Comparison of ENCODE assay signal across 11 mouse cellular contexts in the genomic region with DNA sequence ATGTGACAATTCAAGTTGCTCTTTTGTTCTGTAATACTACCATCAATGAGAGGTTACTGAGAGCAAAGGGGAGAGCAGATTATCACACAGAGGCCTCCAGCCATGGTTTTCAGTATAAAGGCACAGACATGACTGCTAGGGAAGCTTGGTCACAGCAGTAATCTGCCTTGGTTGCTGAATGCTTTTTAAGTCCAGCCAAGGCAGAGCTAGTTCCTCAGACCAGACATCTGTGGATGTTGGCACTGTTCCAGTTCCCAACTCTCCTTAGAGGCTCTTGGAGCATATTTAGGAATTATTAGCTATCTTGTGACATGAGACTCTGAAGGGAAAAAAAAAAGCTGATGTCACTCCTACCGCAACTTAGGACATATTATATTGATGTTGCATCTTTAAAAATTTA.
DNase-seq lines count a peak whose midpoint lies in the region; ATAC-seq and TF ChIP-seq lines count a peak whose summit lies in the region.
"Had no signal": no experiment of that assay in that cellular context is flagged by ENCODE, and none has a peak within 500 bp of the region (broad histone marks: within the 10 kb centered on the region; RNA-seq: fewer than 3 reads in every experiment).

No protein-coding gene starts in this region.

- no peak overlapping the region for H3K9ac ChIP-seq in heart, embryonic 11.5 days (ENCODE audit: low read depth, low read length)
- H3K9ac ChIP-seq in lung, embryonic 14.5 days, result no peak overlapping the region
- H3K9ac ChIP-seq: liver, postnatal 0 days had no signal

- H3K27me3 ChIP-seq in heart, embryonic 11.5 days (ENCODE audit: control insufficient read depth, insufficient read depth, low read length), result no peaks in the 10 kb centered on the region
- H3K27me3 ChIP-seq in lung, embryonic 14.5 days (ENCODE audit: insufficient read depth, low read length), result no peaks in the 10 kb centered on the region

- intact Hi-C loops in heart, postnatal 14 days (cut with DNase I), result no loop called here

- H3K9me3 ChIP-seq in heart, embryonic 11.5 days (replicated peaks; ENCODE audit: control insufficient read depth, low read length), result no peaks in the 10 kb centered on the region
- H3K9me3 ChIP-seq in lung, embryonic 14.5 days (ENCODE audit: low read depth, low read length), result no peaks in the 10 kb centered on the region

- TF ChIP-seq POLR2A in lung, adult 2 months (IDR thresholded peaks at IDR 0.05; ENCODE audit: borderline replicate concordance, extremely low read depth, low read depth, low read length), result no peak

- WGBS in heart, embryonic 11.5 days (ENCODE audit: insufficient replicate concordance), result 65% methylated on average over 1 of the region's 1 CpGs
- WGBS in lung, embryonic 14.5 days, result 32% methylated on average over 1 of the region's 1 CpGs
- WGBS in lung, adult 2 months, result 58% methylated on average over 1 of the region's 1 CpGs

- no peak overlapping the region for H3K4me3 ChIP-seq in heart, embryonic 11.5 days (ENCODE audit: low read depth, low read length)
- H3K4me3 ChIP-seq in lung, embryonic 14.5 days (ENCODE audit: low read depth, low read length), result no peak overlapping the region
- no peak overlapping the region for H3K4me3 ChIP-seq in lung, adult 2 months (replicated peaks; ENCODE audit: extremely low read depth, low read depth, low read length)

- peak; percentile 55 to 65 for DNase-seq in cerebellum, postnatal 14 days
- DNase-seq in cerebellum, adult 11-12 months, result no peak
- peak; percentile 16 to 31 for DNase-seq in heart, postnatal 14 days
- DNase-seq in lung, embryonic 14.5 days, result peak; percentile 92
- no peak for DNase-seq in lung, adult 2 months
- DNase-seq in lung, postnatal 10 days, result peak; percentile 22
- DNase-seq in spleen, postnatal 4 days (ENCODE audit: low spot score in 2 of 2), result no peak
- DNase-seq: adrenal gland, adult 2 months; liver, postnatal 0 days; thymus, adult 2 months had no signal

- H3K27ac ChIP-seq in heart, embryonic 11.5 days (ENCODE audit: low read depth, low read length), result no peak overlapping the region
- no peak overlapping the region for H3K27ac ChIP-seq in lung, embryonic 14.5 days (ENCODE audit: low read depth)

- H3K4me2 ChIP-seq in heart, embryonic 11.5 days, result no peak overlapping the region
- H3K4me2 ChIP-seq in lung, embryonic 14.5 days, result no peak overlapping the region

- no peaks in the 10 kb centered on the region for H3K36me3 ChIP-seq in heart, embryonic 11.5 days (ENCODE audit: control insufficient read depth, insufficient read depth, low read length)
- no peaks in the 10 kb centered on the region for H3K36me3 ChIP-seq in lung, embryonic 14.5 days (ENCODE audit: insufficient read depth)

- ATAC-seq in heart, embryonic 11.5 days (replicated peaks; ENCODE audit: insufficient number of reproducible peaks, low FRiP score, low TSS enrichment), result no peak
- peak; percentile 77; the same call in 1 of the 2 replicates for ATAC-seq in lung, embryonic 14.5 days (ENCODE audit: insufficient read depth)
- ATAC-seq: liver, postnatal 0 days had no signal

- no peak for TF ChIP-seq CTCF in lung, embryonic 14.5 days (IDR thresholded peaks at IDR 0.05; ENCODE audit: low read depth)
- TF ChIP-seq CTCF in lung, adult 2 months (IDR thresholded peaks at IDR 0.05; ENCODE audit: insufficient read depth, low read length), result no peak

- no peaks in the 10 kb centered on the region for H3K4me1 ChIP-seq in heart, embryonic 11.5 days (ENCODE audit: control insufficient read depth, insufficient read depth, low read length)
- H3K4me1 ChIP-seq in lung, embryonic 14.5 days (ENCODE audit: insufficient read depth), result no peaks in the 10 kb centered on the region
- no peaks in the 10 kb centered on the region for H3K4me1 ChIP-seq in lung, adult 2 months (ENCODE audit: control insufficient read depth, insufficient read depth, low read length)

Comparison
In these comparisons a context has a peak if more than half of its experiments do, and no peak if none do; other contexts are left out.
1. DNase-seq: peak in cerebellum, postnatal 14 days (2 of 2), heart, postnatal 14 days (2 of 2), lung, embryonic 14.5 days (single experiment) and lung, postnatal 10 days (single experiment); none in cerebellum, adult 11-12 months (single experiment), lung, adult 2 months (single experiment) and spleen, postnatal 4 days (0 of 2).